Mouse (Mus musculus) urinary bladder, postnatal 0 days (tissue): ENCODE data around the gene Gm10697. TPM values are rescaled to one million over a fixed set of nuclear protein-coding genes. Genes with fewer than 3 reads are reported as not detected.

ENCODE experiments used
- polyA plus RNA-seq: library from polyadenylated mRNA; unstranded; fragments of >200 nt; fragmentation: Nextera tagmentation; extraction: Ambion mirVana; gene quantifications from 2 replicates; pipeline ENCODE4 v1.2.1, GENCODE M21; 2015

The Gm10697 gene
- not detected in 2 replicates for polyA plus RNA-seq

GRCm38 (mm10) chr3:94072544-94072943 lies at the start of gene Gm10697:
TSS of gene Gm10697 (minus strand) at chr3:94072644.

DNA sequence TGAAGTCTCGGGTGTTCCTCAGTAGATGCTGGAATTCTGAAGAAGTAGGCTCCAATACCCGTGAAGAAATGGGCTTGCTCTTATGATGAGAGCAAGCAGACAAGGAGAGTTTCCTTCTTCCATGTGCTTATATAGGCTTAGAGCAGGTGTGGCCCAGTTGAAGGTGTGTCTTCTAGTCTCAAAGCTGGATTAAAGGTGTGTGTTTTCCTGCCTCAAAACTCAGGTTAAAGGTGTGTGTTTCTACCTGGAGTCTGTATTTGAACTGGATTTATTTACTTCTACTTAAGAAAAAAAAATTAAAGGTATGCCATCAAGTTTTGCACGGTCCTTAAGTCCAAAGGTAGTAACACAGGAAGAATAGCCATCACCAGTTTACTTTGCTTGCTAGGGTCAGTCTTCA lies 17.7 kb downstream of the Gm10697 start, which contains the start of gene Gm9125:
Gm9125 (minus strand) TSS at position 101 of the 400 bp plus-strand sequence.

Other genes with a start within 250 kb of the Gm10697 start
- not detected in 2 replicates for gene Tdpoz3, start 246.6 kb downstream of the Gm10697 start, polyA plus RNA-seq
- not detected in 2 replicates for gene Gm9117, start 129.1 kb downstream of the Gm10697 start, polyA plus RNA-seq
- gene Tdpoz5, start 111.3 kb downstream of the Gm10697 start, polyA plus RNA-seq = not detected in 2 replicates
- not detected in 2 replicates for gene Gm9125, start 17.8 kb downstream of the Gm10697 start, polyA plus RNA-seq
- gene Gm10696, start 105.5 kb upstream of the Gm10697 start, polyA plus RNA-seq = not detected in 2 replicates
- gene Gm5286, start 124.1 kb upstream of the Gm10697 start, polyA plus RNA-seq = not detected in 2 replicates
- not detected in 2 replicates for gene Gm4778, start 191.4 kb upstream of the Gm10697 start, polyA plus RNA-seq
- 7.2 and 7.6 TPM in 2 replicates for gene Them4, start 237.4 kb upstream of the Gm10697 start, polyA plus RNA-seq